Mouse (Mus musculus): Measurements from ENCODE around the gene Tagap.

The Tagap gene

DNA sequence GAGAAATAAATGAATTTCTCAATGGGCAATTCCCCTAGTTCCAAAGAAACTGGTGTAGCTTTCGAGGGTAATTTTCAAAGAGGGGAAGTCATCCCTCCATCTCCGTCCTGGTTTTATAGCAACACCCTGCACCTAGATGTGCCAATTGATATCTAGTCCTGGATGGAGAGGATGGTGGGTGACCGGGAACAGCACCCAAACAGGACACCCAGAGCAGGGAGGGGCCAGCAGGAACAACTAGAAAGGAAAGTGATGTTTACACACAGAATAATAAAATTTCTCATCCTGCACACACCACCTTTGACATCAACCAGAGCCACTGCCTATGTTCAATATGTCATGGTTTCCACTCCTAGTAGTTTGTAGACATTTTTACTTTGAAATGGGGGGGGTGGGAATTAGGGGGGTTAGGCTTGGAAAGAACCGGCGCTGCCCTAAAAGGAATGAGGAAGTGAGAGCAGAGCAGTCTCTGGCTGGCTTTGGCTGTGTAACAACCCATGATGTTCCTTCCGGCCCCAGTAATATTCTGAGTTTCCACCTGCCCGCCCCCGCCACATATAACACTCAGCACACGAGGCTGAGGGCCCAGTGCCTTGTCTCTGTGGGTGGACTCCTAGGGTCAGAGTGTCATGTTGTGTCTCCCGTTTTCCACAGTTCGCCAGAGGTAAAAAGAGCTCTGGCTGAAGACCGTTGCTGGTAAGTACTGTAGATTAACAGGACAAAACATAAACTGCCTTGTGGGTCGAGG is at the start of gene Tagap:
Gene Tagap, plus strand, starts transcription at position 588 of the 748 bp plus-strand sequence.
- no peak for DNase-seq

DNA sequence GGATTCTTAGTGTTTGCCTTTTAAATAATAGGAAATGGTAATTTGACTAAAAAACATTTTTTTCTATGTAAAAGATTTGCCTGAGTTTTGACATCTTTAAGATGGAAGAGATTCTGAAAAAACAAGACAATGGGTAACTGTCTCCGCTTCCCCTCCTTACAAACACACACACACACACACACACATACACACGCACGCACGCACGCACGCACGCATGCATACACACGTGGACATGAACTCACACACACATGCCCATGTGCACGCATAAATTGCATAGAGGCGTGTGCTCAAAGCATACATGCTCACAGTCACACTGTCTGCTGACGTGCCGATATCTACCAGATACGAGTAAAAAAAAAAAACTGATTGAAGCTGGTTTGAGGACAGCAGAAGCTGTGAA is 49.3 kb upstream of the Tagap start:
- DNase-seq: no peak

DNA sequence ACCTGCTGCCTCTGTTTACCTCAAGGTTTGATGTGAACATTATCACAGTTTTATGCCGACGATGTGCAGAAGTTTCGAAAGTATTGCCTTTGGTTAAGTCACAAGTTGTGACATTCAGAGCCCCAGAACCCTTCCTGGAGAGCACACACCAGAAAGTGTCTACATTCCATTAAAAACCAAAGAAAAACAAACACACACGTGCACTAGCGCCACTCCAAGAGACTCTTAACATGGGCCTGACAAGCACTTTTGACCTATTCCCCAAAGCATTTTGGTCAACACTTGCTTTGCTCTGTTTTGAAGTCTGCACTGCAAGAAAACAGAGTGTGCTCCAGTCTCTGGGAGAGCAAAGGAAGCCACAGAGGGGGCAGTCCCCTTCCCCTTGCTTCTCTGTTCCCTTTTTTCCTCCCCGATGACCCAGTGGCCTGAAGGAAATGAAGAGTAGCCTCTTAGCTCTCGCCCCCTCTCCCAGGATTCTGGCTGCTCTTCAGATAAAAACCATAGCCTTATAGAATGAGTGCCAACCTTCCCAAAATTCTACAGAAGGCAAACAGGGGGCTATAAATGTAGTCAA is 48.5 kb upstream of the Tagap start:
- no peak for DNase-seq

DNA sequence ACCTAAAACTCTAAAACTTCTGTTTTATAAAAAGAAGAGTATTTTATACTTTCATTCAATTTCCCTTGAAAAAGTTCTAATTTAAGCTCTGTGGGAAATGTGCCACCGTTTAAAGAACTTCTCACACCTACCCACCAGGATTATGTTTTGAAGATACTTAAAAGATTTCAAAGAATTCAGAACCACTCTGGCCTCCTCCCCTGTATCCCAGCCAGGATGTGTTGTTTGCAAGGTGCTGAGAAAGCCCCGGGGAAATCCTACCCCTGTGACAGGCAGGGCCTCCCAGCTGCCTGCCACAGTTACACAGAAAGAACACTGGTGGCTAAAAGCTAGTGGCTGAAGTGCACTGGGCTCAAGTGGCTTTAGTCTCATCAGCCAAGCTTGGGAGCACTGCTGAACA is 47.9 kb upstream of the Tagap start:
- DNase-seq: no peak

DNA sequence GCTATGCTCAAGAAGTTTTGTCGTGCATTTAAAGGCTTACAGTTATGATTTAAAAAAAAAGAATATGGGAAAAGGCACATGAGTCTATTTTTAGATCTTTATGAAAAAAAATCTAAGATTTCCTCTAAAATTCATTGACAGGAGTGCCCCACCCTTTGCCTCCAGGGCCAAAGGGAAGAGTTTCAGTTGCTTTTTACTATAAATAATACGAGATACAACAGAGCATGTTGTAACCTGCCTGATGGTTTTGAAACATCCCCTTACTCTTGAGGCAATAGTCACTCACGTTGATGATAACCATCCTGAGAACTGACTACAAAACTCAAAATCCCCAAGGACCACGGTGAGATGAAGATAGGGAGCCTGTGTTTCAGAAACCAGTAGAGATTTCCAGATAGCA is 46.3 kb upstream of the Tagap start:
- DNase-seq: no peak

DNA sequence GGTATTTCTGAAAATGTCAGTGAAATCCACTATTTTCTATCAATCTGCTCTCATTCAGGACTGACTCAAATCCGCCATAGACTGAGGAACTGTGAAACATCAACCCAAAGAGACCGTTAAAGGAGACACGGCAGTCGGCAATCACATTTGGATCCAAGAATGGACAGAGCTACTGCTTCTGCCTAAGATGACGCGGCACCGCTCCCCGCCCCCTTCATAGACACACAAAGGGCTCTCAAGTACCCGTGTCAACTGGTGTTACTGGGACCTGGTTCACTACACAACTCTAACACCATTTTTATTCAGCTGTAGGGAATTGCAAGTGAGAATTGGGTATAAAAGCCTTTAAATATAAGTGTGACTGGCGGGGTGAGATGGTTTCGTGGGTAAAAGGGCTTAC is 42.7 kb upstream of the Tagap start:
- no peak for DNase-seq

DNA sequence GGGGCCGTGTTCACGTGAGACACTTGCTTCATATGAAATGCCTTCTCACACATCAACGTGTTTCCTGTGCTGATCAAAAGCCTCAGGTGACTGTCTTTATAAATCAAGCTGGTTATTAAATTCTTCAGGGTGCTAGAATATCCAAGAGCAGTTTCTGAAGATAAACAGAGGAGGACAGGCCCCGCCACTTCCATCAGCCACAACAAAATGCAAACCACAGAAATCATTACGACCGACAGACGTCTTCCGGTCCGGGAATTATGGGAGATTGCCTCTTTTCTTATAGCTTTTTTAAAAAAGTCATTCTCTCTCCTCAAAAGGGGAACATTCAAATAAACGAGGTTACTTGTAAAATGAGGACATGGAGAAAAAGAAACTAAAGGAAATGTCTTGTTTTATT is 41.2 kb upstream of the Tagap start:
- DNase-seq: no peak

DNA sequence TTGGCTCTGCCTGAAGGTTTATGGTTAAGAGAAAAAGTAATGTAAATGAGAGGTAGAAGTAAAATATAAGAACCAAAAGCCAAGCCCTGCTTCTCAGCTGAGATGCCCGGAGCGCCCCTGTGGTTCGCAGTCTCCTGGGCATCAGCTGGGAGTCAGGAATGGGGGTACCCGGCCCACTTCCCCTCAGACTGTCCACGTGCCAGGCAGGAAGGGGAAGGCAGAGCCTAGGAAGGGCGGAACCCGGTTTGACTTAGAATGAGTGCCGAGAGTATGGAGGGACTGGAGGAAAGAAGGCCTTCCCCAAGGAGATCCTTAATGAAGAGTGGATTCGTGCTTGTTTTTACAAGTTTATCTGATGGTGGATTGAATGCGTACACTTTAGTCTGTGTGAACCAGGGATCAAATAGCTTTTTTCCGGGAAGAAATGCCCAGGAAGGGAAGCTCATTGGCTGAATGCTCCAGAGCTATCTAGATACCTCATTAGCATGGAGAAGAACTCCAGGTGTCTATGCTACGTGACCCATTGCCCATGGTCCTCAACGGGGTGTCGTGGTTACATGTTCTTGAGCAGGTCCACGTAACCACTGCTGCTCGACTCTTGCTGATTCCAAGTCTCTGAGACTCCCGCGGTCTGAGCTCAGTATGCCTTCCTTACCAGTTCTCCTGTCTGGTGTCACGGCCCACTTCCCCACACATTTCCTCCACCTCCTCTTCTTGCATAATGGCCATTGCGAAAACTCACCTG is 38.6 kb upstream of the Tagap start:
- no peak for DNase-seq

DNA sequence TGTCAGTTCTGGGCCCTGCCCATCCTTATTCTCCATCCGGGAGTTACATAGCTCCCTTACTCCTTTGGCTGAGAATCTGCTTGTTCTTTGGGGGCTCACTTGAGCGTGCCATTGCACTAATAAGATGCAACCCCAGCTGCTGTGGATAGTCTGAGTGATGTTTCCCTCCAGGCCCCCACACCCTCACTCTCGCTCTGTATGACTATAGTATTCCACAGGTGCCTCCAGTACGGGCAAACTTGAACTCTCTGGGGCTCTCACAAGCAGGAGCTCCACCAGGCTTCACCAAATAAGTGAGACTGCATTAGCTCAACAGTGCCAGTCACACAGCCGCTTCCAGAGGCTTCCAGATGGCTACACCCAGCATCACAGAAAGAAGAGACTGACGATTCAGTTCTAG is 37.5 kb upstream of the Tagap start:
- no peak for DNase-seq

DNA sequence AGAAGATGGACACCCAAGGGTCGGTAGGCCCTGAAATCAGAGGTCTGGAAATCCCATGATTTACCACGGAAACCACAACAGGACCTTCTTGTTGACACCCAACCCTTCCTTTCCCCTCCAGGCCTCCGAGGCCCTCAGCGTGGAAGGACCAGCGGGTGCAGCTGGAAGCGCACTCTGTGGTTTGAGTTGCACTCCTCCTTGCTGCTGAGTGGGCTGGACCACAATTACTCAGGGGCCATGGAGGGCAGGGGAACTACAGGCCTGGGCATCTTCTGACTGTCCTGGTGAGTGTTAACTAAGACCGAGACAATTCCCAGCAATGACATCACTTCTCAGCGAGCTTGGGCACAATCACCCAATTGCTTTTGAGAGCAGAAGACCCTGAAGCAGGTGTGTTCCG is 36.8 kb upstream of the Tagap start:
- no peak for DNase-seq

DNA sequence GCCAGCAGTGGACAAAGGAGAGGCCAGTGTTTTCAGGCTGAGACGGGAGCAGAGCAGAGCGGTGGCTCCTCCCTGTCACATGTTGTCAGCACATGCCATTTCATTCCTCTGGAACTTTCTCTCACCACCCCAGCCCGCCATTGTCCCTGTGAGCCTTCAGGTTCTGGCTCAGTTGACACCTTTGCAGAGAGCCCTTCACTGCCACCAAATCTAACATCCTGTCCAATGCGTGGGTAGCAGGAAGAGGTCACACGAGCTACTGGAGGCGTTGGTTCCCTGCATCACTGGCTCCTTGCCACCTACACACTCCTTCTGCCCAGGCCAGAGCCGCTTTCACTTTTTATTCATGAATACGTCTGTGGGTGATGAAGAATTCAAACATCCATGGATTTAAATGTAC is 33.1 kb upstream of the Tagap start:
- DNase-seq: no peak

DNA sequence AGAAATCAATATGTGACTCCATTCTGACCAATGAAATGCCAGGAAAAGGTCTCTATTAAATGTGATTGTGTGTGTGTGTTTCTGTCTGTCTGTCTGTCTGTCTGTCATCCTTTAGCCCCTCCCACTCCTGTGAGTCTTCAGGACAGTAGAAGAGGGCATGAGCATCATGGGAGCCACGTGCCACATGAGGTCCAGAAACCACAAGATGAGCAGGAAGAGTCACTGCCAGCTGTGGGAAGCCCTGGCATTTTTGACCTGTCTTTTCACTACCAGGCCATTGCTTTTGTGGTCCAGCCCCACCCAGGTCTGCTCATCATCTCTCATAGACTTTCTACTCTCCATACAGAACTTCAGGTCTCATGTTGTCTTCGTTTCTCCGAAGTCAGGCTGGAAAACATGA is 31.7 kb upstream of the Tagap start:
- no peak for DNase-seq

DNA sequence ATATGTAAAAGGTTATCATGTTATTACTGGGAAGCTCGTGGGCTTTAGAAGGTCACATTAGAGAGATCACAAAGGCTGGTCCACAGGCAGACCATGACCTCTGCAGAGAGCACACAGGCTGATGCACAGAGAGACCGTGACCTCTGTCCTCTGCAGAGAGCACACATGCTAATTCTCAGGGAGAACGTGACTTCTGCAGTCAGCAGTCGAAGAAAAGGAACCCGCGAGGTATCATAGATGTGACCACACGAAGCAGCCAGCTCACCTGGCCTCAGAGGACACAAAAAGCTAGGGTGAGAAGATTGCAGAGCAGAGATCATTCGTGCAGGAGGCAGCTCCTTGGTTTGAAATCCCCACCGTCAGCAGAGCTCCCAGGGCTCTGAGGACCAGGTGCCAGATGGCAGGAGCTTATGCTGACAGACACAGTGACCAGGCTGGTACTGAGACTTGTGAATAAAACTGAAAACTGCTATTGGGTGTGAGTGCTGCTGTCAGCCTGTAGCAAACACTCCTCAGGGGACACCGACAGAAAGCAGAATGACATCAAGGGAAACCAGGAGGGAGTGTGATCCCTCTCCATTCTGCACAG is 29.7 kb upstream of the Tagap start:
- no peak for DNase-seq

DNA sequence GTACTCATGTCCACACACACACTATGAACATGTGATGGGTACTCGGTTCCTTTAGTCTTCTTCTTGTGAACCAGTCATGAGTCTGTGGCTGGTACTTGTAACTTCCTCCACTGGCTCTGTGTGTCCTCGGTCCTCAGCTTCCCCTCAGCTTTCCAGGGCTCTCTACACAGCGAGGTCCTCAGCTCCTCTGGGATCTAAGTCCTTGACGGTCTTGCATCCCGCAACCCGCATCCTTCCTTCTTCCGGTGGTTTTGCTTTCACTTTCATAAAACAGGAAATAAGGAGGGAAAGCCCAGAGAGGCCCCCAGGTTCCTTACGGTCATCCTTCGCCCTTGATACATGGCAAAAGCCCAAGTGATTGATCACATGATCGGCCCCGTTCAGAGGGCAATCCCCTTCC is 28.7 kb upstream of the Tagap start:
- DNase-seq: no peak

DNA sequence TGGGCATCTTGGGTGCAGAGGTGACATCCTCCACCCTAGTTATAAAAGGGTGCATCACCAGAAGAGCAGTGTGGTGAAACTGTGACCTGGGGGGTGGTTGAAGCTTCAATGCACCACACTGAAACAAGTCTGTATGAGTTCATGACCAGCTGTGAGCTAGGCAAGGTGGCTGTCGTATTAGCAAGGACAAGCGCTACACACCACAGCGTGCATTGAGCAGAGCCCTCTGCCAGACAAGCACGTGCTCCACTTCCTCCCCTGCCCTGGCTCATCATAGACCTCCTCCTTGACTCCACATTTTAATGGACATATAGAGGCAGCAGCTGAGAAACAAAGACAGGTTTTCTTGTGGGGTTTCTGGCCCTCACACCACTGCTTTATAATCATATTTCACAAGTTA is 28.0 kb upstream of the Tagap start:
- no peak for DNase-seq

DNA sequence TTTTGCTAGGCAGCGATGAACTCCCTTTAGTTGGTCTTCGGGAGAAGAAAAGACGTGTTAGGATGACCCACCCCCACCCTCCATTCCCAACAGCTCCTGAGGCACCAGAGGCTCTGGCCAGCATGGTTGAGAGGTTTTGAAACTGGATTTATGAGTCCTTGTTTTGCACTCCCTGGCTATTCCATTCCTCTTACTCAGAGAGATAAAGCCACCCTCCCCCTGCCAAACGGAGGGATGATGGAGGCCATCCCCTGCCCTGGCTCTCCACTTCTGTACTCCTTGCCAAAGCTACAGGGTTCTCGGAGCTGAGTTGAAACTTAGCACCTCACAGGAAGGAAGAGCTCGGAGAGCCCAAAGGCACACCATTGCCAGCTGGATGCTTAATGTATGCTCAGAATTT is 26.6 kb upstream of the Tagap start:
- DNase-seq: no peak

DNA sequence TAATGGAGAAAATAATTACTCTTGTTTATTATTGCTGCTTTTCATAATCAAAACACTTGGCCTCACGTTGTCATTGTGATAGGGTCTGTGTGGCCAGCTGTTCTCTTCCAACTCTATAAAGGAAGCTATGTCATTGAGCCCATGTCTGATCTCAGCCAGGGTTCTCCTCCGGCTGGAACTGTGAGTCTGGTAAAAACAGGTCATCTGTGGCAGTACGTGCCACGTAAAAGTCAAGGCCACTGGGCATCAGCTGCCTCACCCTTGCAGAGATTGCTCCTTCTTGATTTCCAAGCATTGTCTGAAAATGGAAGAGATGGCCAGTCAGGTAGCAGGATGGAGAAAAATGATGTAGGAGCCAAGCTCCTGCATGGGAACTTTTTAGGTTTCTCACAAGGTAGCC is 25.8 kb upstream of the Tagap start:
- DNase-seq: no peak

DNA sequence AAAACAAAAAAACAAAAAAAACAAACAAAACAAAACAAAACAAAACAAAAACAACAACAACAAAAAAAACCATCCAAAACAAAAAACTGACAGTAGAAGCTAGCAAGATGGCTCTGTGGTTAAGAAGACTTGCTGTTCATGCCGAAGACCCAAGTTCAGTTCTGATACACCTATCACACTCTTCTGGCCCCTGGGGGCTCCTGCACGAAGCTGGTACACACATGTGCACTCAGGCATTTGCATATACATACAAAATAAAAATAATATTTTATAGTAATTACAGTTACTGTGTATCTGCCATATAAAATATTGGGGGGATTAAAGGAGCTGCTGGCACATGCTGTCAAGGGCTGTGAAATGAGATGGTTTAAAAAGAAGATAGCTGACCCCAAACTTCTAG is 24.3 kb upstream of the Tagap start:
- DNase-seq: no peak

DNA sequence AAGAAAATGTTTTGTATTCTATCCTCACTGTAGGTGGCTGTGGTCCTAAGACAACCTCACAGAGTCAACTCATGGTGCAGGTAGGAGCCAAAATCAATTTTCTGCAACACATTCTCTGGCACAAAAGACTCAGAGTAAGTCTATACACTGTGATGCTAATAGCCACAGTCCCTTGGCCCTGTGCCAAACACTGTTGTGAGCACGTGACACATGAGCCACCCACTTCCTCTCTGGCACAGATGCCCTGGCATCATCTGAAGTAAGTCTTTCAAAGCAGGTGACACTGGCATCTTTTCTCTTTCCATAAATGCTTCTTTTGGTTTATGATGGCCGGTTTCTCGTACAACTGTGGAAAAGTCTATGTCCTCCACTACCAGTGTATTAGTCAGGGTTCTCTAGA is 23.4 kb upstream of the Tagap start:
- DNase-seq: peak; percentile 56

DNA sequence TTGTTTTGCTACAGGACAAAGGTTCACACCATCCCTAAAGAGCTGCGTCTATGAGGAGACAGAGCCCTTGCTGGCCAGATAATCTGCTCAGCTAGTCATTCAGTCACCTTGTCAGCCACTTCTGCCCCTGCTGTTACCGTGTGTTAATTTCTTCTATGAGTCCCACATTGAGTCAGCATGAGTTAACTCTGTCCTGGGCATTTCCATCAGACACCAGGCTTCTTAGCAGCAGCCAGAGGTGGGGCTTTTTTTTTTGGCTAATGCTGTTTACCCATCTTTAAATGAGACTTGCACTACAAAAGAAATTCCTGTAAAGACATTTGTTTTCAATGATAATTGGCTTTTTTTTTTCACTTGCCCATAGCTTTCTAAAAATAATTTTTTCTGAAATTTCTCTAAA is 20.8 kb upstream of the Tagap start:
- DNase-seq: no peak

DNA sequence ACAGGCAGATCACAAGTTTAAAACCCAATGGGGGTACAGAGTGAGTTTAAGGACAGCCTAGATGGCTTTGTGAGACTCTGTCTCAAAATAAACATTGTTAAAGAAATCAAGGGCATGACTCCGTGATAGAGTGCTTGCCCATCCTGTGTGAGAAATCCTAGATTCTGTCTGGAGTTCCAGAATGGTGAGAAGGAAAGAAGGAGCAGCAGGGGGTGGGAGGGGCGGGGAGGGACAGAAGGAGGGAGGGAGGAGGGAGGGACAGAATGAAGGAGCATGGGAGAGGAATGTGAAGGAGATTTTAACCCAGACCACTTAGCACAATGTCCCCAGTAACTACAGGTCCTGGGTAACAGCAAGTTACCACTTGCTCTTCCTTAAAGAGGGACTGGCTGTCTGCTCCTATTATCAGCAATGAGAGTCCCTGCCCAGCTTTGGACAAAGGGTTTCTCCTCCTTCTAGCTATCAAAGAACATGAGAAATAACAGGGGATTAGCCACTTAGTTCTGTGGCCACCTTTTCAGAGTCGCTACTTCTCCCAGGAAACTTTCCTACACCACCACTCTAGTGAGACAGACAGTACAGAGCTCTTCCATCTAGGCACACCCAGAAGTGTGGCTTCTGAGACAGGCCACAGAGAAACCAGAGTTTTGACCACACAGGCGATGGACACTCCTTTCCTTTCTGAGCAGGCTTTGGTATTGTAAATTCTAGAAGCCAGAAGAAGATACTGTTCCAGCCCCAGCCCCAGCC is 19.7 kb upstream of the Tagap start:
- no peak for DNase-seq

DNA sequence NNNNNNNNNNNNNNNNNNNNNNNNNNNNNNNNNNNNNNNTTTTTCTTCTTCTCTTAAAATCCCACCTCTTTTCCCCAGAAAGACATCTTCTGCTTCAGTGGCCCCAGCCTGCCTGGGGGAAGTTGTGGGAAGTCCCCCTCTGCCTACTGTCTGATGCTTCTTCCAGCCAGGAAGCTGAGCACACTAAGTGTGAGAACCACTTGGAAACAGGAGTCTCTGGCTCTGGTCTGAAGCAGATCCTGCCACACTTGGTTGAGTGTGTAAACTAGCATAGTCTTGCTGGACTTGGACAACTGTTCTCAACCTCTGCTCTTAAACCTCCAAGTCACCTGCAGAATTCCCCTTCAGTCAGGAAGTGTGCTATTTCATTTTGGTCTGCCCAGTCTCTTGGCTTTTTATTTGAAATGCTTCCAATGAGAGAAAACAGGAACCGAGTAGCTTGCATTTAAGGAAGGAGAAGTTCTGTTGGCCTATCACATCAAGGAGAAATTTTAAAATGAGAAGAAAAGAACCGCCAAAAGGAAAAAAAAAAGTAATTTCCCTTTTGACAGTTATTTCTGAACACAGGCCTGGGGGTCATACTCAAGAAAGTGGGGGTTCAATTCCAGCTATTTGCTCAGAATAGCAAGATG is 11.1 kb upstream of the Tagap start:
- DNase-seq: no peak

DNA sequence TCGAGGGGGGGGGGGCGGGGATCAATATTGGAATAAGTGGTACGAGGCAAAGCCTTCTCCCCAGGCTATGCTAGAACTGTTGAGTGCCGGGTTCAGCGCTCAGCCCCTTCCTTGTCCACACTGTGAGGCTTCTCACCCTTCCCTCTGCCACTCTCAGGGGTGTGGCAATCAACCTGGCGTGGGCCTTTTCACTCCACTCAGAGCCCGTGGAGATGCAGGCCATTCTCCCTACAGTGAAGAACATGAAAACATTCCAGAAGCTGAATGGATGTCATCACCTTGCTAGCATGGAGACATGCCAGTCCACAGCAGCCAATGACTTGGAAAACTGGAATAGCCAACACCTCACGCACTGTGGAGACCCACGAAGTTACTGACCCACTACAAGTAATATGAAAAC is 10.0 kb upstream of the Tagap start:
- DNase-seq: no peak
